Mouse (Mus musculus): Measurements from ENCODE around the gene Olfr1359. TPM values are rescaled to one million over a fixed set of nuclear protein-coding genes. Genes with fewer than 3 reads are reported as not detected.
"Not testable (repeated sequence)": the region's sequence is repeated elsewhere in the genome, so short reads cannot be mapped to it uniquely, and the experiment has no call there.

Gene Olfr1359
- polyA plus RNA-seq, 1 experiment from 2014 or later = not detected

- H3K9me3 ChIP-seq; H3K36me3 ChIP-seq (replicated peaks); H3K27me3 ChIP-seq (replicated peaks): not testable (repeated sequence)
- H3K27ac ChIP-seq = peak within 1 kb of the TSS; percentile 91
- ATAC-seq (replicated peaks) = peak; percentile 45
- H3K4me2 ChIP-seq = peak within 1 kb of the TSS; percentile 78
- H3K4me1 ChIP-seq = peaks cover 35% of the 10 kb centered on the region
- H3K9ac ChIP-seq = peak within 1 kb of the TSS; percentile 52
- peak within 1 kb of the TSS; percentile 44 for H3K4me3 ChIP-seq
- under 1% methylated on average over 31 of the region's 56 CpGs for WGBS
Observed at GRCm38 (mm10) chr13:21717397-21718357, 19.8 kb downstream of the Olfr1359 start, which contains the start of gene Hist1h3h. Gene Hist1h3h (plus strand): TSS chr13:21717659.

- no peaks in the 10 kb centered on the region for H3K27me3 ChIP-seq (replicated peaks)
- no peaks in the 10 kb centered on the region for H3K9me3 ChIP-seq
- peak overlapping the region; percentile 78 for H3K4me2 ChIP-seq
- H3K4me1 ChIP-seq = peaks cover 36% of the 10 kb centered on the region
- H3K27ac ChIP-seq = peak overlapping the region; percentile 58; the same call in 1 of the 2 replicates
- H3K4me3 ChIP-seq = peak overlapping the region; percentile 39
- H3K9ac ChIP-seq = peak overlapping the region; percentile 21; the same call in 1 of the 2 replicates
- no peak for ATAC-seq (replicated peaks)
- WGBS = 58% methylated on average over 4 of the region's 4 CpGs
- no peaks in the 10 kb centered on the region for H3K36me3 ChIP-seq (replicated peaks)
Observed at GRCm38 (mm10) chr13:21718381-21719080, 20.6 kb downstream of the Olfr1359 start.

GRCm38 (mm10) chr13:21721107-21721756 lies 23.3 kb downstream of the Olfr1359 start:
- 1% methylated on average over 24 of the region's 44 CpGs for WGBS
- peaks cover 27% of the 10 kb centered on the region for H3K4me1 ChIP-seq
- ATAC-seq (replicated peaks); H3K9ac ChIP-seq; H3K36me3 ChIP-seq (replicated peaks); H3K27me3 ChIP-seq (replicated peaks); H3K9me3 ChIP-seq: not testable (repeated sequence)
- peak overlapping the region; percentile 45 for H3K4me3 ChIP-seq
- peak overlapping the region; percentile 87 for H3K27ac ChIP-seq
- peak overlapping the region; percentile 69 for H3K4me2 ChIP-seq

DNA sequence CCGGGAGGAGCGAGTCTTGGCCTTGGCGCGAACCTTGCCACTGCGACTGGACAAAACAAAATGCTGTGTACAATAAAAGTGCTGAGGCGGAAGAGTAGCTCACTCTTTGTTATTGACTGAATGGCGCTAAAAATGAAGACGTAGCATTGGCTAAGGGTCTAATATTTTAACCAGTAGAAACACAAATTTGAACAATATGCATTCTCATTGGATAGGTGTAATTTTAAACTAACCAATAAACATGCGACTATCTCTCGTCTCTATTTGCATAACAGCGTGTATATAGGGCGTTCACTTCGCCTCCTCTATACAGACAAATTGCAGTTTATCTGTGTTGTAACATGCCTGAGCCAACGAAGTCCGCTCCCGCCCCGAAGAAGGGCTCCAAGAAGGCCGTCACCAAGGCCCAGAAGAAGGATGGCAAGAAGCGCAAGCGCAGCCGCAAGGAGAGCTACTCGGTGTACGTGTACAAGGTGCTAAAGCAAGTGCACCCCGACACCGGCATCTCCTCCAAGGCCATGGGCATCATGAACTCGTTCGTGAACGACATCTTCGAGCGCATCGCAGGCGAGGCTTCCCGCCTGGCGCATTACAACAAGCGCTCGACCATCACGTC lies 24.0 kb downstream of the Olfr1359 start, which contains the start of gene Hist1h2bm:
Hist1h2bm (plus strand) TSS at position 288 of the 616 bp plus-strand sequence.
- H3K27me3 ChIP-seq (replicated peaks); H3K9me3 ChIP-seq; H3K36me3 ChIP-seq (replicated peaks): not testable (repeated sequence)
- H3K27ac ChIP-seq = peak within 1 kb of the TSS; percentile 87
- H3K4me1 ChIP-seq = peaks cover 25% of the 10 kb centered on the region
- ATAC-seq (replicated peaks) = peak; percentile 98
- under 1% methylated on average over 37 of the region's 37 CpGs for WGBS
- H3K9ac ChIP-seq = peak within 1 kb of the TSS; percentile 50
- peak within 1 kb of the TSS; percentile 69 for H3K4me2 ChIP-seq
- peak within 1 kb of the TSS; percentile 45 for H3K4me3 ChIP-seq

- Histone ChIP-seq H3K27me3 (replicated peaks) (no peaks in the 10 kb centered on the region), H3K4me1 (peaks cover 22% of the 10 kb centered on the region), H3K9me3 (no peaks in the 10 kb centered on the region), H3K4me2 (peak overlapping the region; percentile 69), H3K4me3 (peak overlapping the region; percentile 45), H3K36me3 (replicated peaks) (no peaks in the 10 kb centered on the region), H3K9ac (peak overlapping the region; percentile 50), H3K27ac (peak overlapping the region; percentile 87)
- ATAC-seq (replicated peaks) = no peak; the same call in 1 of the 2 replicates
- whole genome bisulfite sequencing = 2% methylated on average over 11 of the region's 11 CpGs
Observed at GRCm38 (mm10) chr13:21722373-21722925, 24.5 kb downstream of the Olfr1359 start.

DNA sequence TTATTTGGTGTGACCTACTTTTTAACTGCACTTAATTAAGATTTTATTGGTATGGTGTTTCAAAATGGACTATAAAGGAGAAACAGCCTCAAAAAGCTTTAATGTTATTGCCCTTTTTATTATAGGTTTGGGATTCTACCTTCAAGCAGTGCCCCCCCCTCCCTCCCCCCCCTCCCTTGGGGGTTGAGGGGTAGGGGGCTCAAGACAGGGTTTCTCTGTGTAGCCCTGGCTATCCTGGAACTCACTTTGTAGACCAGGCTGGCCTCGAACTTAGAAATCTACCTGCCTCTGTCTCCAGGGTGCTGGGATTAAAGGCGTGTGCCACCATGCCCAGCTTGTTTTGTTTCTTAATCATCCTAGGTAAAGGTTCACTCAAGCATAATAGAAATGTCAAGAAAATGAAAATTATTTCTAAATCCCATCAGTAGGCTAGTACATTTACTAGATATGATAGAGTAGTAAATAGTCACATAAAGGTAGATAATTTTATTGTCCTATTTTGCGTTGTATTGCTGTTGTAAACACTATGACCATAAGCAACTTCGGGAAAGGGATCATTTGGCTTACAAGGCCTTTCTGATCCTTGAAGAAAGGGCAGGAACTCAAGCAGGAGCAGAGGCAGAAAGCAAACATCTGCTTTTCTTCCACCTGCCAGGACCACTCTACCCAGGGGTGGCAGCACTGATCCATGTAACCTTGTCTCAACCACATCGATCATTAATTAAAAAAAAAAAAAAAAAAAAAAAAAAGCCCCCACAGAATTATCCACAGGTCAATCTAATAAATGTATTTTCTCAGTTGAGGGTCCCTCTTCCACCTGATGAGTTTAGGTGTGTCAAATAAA lies 25.3 kb downstream of the Olfr1359 start:
- WGBS = 31% methylated on average over 5 of the region's 5 CpGs
- Histone ChIP-seq H3K9ac (no peak overlapping the region), H3K9me3 (no peaks in the 10 kb centered on the region), H3K27me3 (replicated peaks) (no peaks in the 10 kb centered on the region), H3K4me1 (peaks cover 27% of the 10 kb centered on the region), H3K4me3 (no peak overlapping the region), H3K36me3 (replicated peaks) (no peaks in the 10 kb centered on the region), H3K27ac (no peak overlapping the region), H3K4me2 (0 out of 2 replicates have a peak overlapping the region, but pooled peaks have one; percentile 69)
- no peak for ATAC-seq (replicated peaks)

DNA sequence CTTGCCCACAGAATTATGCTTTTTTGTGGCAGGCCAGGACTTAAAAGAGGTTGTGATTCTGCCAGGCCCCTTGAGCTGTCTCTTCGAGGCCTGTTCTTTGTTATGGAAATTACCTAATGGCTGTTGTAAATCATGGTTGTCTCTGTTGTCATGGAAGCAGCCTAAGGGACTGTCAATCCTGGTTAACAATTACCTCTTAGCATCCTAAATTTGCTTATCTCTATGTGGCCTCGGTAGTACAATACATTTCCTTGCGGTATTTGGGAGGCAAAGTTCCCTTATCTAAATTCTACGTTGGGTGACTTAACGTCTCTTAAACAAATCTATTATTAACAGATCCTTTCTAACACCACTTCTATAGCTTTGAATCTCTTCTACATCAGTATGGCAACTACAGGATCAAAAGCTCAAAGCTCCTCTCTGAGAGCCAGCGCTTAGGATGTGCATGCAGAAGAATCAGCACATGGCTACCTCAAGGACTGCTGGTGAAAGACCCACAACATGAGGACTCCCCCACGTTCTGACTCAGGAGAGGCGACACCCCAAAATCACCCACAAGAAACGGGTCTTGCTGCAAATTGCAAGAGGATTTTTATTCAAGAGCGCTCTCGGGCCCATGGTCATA lies 30.1 kb downstream of the Olfr1359 start:
- Histone ChIP-seq H3K9me3 (no peaks in the 10 kb centered on the region), H3K27ac (peak overlapping the region; percentile 48; the same call in 1 of the 2 replicates), H3K27me3 (replicated peaks) (no peaks in the 10 kb centered on the region), H3K9ac (no peak overlapping the region), H3K4me1 (peaks cover 8% of the 10 kb centered on the region; the same call in 1 of the 2 replicates), H3K4me3 (no peak overlapping the region), H3K4me2 (no peak overlapping the region), H3K36me3 (replicated peaks) (no peaks in the 10 kb centered on the region)
- peak; percentile 63; the same call in 1 of the 2 replicates for ATAC-seq (replicated peaks)
- 21% methylated on average over 11 of the region's 11 CpGs for WGBS

DNA sequence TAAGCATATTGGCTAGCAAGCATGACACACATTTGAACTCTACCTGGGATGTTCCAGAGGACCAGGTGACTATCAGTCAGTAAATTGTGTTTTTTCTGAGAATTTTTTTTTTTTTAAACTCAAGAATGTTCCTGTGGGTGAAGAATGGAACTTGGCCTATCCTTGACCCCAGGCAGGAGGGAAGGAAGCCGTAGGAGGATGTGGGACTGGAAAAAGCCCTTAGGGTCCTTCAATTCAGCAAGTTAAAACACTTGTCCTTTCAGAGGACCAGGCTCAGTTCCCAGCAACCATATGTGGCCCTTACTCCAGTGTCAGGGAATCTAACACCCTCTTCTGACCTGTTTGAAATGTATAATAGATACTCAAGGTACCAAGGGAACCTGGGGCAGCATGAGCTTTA lies 31.6 kb downstream of the Olfr1359 start:
- Histone ChIP-seq H3K27me3 (replicated peaks) (no peaks in the 10 kb centered on the region), H3K9me3 (no peaks in the 10 kb centered on the region), H3K4me1 (peaks cover 8% of the 10 kb centered on the region; the same call in 1 of the 2 replicates), H3K27ac (no peak overlapping the region), H3K4me3 (no peak overlapping the region), H3K36me3 (replicated peaks) (no peaks in the 10 kb centered on the region), H3K4me2 (no peak overlapping the region), H3K9ac (no peak overlapping the region)
- ATAC-seq (replicated peaks) = no peak
- 84% methylated on average over 1 of the region's 1 CpGs for WGBS

DNA sequence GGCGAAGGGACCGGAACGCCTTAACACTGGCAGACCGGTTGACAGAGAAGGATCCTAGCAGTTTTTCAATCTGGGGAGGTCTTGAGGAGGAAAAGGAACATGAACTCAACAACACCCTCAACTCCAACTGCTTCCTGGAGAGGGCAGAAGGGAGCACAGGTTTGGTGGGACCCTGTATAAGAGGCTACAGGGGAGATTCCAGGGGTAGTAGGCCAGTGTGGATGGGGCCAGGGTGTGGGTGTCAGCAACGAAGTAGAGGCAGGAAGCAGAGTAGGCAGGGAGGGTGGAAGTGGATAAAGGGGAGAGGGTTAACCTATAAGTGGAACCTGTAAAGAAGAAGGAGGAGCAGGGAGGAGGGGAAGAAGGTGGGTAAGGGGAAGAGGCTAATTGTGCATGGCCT lies 35.6 kb downstream of the Olfr1359 start:
- H3K36me3 ChIP-seq (replicated peaks) = no peaks in the 10 kb centered on the region
- H3K9me3 ChIP-seq = no peaks in the 10 kb centered on the region
- H3K9ac ChIP-seq = no peak overlapping the region
- H3K4me2 ChIP-seq = peak overlapping the region; percentile 79; the same call in 1 of the 2 replicates
- no peaks in the 10 kb centered on the region for H3K27me3 ChIP-seq (replicated peaks)
- 56% methylated on average over 5 of the region's 5 CpGs for WGBS
- H3K4me1 ChIP-seq = peaks cover 12% of the 10 kb centered on the region
- peak overlapping the region; percentile 98 for H3K27ac ChIP-seq
- peak; percentile 32 for ATAC-seq (replicated peaks)
- H3K4me3 ChIP-seq = no peak overlapping the region
